Mouse (Mus musculus): Measurements from ENCODE around the gene Ipcef1.
"Not testable (repeated sequence)": the region's sequence is repeated elsewhere in the genome, so short reads cannot be mapped to it uniquely, and the experiment has no call there.

Ipcef1 gene

DNA sequence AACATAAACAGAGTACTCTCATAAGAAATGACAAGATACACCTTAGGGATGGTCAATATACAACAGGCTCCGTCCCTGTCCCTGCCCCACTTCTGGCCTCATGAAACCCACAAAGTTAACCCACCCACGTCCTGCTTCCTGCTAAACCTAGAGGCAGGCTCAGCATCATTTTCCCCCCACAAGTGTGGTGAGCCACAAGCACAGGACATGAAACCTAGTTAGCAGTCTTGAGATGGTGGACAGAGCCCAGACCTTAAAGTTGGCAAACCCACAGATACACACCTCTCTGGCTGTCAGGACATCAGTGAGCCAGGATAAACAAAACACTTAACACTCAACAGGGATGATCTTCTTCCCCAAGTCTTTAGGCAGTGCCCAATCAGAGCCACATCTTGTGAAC, 95.9 kb downstream of the Ipcef1 start:
- DNase-seq, result no peak

DNA sequence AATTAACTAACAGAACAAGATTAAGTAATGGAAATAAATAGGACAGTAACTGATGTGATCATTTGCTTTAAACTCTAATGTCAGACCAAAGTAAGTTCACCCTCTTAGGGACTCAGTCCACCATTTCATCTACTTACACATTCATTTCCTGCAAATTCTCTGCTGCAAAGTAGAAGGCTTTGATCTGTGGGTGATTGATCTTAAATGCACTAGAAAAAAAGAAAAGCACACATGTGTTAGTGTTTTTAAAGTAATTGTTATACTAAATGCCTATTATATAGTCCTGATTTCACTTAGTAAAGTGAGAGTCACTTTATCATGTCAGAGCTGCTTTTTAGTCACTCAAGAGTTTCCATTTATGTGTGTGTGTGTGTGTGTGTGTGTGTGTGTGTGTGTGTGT, 97.7 kb downstream of the Ipcef1 start:
- DNase-seq, result no peak

GRCm38 (mm10) chr10:6953115-6953514, 99.2 kb downstream of the Ipcef1 start:
- no peak for DNase-seq

DNA sequence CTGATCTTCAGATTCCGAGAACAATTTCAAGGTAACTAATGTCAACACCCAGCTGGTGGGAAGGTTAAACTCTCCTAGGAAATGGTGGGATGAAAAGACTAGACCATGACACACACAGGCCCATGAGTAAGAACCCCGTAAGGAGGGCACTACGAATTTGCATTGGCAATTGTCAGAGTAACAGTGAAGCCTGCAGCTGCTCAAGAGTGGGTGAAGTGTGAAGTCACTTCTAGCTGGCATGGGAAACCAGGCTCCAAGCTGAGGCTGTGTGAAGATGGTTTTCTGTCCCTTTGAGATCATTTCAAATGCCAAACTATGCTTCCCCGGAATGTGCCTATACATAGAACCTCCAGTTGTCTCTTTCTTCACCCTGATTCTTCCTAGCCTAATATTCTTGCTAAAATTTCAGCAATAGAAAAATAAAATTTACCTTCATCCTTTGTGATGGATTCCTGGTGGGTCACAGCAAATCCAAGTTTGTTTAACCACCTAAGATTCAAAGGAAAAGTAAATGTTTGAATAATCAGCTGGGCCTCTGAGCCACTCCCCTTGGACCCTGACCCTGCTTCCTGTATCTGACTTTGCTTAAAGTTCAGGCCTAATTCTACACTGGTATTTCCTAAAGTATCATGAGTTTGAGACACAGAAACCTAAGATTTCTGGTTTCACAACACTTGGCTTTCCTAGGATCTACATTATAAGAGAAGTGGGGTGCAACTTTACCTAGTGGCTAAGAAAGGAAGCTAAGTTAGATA, 115.4 kb downstream of the Ipcef1 start:
- no peak for DNase-seq

- DNase-seq, result no peak
Measured at GRCm38 (mm10) chr10:6934776-6935175, 117.5 kb downstream of the Ipcef1 start.

GRCm38 (mm10) chr10:6930889-6931288, 121.4 kb downstream of the Ipcef1 start:
- DNase-seq, result no peak

DNA sequence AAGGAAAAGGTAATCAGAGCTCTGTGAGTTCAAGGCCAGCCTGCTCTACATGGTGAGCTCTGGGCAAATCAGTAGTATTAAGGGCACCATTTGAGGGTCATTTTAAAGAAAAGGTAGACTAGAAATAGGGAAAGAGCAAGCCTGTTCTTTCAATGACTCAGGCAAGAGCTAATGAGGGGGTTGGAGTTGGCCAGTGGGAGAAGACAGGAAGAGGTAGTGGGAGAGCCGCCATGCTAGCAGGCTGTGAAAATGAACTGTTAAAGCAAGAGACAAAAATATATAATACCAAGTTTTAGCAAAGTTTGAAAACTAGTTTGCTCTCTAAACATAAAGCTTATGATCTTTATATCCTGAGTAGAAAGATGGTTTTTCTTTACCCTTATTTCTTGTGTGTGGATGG, 121.9 kb downstream of the Ipcef1 start:
- no peak for DNase-seq

DNA sequence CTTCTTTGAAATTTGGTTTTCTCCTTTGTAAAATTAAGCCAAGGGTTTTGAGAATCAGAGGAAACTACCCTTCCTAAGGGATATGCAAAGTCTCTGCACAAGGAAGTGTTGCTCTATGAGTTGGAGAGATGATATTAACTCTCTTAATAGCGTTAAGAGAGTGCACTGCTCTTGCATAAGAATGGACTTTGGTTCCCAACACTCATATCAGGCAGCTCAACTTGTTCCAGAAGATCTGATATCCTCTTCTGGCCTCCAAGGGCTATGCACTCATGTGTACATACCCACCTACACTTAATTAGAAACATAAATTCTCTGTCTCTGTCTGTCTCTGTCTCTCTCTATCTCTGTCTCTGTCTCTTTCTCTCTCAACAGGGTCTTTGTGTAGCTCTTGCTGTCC, 123.4 kb downstream of the Ipcef1 start:
- DNase-seq, result no peak

GRCm38 (mm10) chr10:6927600-6928223, 124.6 kb downstream of the Ipcef1 start:
- DNase-seq, result no peak

DNA sequence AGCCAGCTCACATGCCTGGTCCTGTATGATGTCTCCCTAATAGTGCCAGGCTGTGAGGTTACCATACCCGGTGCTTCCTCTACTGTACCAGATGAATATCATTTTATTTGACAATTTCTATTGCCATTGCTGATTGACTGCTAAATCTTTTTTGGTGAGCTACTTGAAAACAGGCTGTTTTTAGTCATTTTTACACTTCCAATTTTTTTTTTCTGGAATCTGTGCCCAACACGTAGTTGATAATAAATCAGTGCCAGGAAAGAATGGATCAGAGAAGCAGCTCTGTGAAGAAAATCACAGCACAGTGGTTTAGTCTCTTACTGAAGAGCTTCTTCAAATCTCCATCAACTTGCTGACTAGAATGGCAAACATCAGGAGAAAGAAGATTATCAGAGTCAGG, 125.6 kb downstream of the Ipcef1 start:
- DNase-seq, result no peak

DNA sequence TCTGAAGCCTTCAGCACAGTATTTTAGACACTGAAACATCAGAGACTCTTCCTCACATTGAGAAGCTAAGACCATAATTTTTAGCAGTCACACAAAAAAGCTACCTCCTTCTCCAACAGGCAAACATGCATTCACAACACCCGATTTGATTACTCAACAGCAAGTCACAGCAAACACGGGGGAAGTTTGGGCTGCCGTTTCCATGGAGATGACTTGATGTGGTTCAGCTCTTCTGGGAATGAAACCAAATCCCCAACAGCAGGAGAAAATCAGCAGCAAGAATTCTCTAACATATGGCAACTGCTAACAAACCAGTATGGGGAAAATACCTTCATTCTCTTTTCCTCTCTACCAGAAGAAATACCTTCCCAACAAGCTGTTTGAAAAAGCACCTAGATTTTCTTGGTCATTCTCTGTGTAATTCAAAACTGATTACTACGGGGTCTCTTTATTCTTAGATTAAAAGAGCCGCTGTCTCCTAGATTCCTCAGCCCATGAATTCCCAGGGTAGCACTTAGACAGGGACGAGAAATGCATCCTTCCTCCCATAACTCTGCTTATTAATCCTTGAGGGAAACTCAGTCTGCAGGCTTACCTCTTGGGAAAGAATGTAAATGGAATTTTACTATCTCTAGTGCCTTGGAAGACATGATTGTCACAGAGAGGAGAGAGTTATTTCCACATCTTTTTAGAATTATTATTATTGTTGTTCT, 135.6 kb downstream of the Ipcef1 start:
- peak; percentile 50 for DNase-seq

DNA sequence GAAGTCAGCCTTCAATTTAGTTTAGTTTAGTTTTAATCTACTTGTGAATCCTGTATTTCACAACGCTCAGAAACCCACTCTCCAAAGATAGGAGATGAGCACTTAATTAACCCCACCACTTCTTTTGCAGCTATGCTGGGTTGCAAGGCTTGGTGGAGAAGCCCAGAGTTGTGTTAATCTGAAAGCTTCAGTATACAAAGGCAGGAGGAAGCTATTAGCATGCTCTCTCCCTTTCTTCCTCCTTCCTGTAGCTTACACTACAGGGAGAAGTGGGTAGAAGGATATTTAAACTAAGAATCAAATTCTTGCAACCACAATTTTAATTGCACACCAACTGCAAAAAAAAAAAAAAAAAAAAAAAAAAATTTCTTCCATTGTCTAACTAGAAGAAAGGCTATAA, 136.3 kb downstream of the Ipcef1 start:
- DNase-seq, result no peak

- DNase-seq, result no peak
Measured at GRCm38 (mm10) chr10:6909763-6910162, 142.5 kb downstream of the Ipcef1 start.

DNA sequence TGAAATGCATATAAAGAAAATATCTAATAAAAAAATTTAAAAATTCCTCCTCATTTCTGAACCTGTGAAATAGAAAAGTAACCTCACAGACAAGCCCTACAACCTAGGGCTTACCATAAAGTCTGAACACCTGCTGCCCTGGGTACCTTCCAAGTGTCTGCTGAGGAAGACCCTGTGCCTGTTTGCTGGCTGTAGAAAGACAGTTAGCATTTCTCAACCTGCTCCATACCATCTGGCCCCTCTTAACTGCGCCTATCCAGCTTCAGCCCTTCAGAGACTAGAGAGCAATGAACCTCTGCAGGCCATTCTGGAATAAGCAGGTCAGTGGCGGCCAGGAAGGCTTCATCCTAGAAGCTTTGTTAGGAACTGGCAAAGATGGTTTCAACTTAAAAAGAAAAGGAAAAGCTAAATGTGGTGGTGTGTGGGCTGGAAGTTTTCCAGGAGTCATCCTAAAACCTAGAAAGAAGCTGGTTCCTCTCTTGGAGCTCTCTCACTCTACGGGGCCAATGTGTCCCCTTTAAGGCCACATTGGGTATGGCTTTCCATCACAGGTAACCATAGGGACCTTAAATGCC, 150.4 kb downstream of the Ipcef1 start:
- DNase-seq, result no peak

- no peak for DNase-seq
Measured at GRCm38 (mm10) chr10:6900126-6900525, 152.2 kb downstream of the Ipcef1 start.

DNA sequence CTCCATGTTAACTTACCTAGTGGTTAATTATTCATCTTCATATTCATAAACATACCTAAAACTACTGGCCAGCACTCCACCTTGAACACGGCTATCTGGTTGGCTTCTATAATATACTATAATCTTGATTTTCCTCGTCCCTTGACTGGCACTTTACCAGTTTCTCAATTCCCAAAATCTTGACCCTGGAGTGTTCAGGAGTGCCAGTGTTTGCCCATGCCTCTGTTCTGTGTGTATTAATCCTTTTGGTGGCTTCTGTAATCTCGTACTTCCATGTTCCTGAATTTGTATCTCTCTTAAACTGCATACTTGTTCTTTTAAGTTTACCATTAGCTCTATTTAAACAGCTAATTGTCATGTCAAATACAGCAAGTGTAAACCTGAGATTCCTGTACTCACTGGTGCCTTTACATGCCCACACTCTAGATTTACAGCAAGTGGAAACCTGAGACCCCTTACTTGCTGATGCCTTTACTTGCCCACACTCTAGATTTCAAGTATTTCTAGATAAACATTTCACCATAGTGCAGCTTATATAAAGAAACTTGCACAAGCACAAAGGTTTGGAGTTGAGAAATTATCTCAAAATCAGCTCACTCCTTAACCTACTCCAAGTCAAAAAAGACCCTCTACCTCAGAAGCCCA, 155.5 kb downstream of the Ipcef1 start:
- no peak for DNase-seq

DNA sequence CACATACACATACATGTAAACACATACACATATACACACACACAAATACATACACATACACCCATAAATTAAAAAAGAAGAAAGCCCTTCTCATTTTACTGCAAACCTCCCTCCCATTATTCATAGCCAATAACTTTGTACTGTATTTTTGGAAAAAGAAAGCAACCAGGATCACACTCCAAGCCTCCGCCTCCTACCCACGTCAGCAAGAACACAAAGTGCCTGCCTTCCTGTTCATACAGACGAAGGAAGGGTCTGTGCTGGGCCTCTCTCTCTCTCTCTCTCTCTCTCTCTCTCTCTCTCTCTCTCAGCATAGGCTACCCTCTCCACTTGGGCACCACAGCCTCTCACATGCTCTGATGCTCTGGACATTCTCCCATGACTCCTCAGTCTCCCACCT, 156.5 kb downstream of the Ipcef1 start:
- DNase-seq, result no peak

GRCm38 (mm10) chr10:6890348-6891009, 161.8 kb downstream of the Ipcef1 start:
- DNase-seq, result peak; percentile 43

- peak; percentile 31 for DNase-seq
Measured at GRCm38 (mm10) chr10:6889640-6890245, 162.5 kb downstream of the Ipcef1 start.

- DNase-seq, result peak; percentile 2
Measured at GRCm38 (mm10) chr10:6885460-6885859, 166.8 kb downstream of the Ipcef1 start.

- not testable (repeated sequence) for DNase-seq
Measured at GRCm38 (mm10) chr10:6882041-6882440, 170.2 kb downstream of the Ipcef1 start.

- no peak for DNase-seq
Measured at GRCm38 (mm10) chr10:6878276-6878881, 173.9 kb downstream of the Ipcef1 start.
